Mouse (Mus musculus) leukemia stem cell, adult 10-12 weeks (primary cell): ENCODE measurements around the gene Moxd1. TPM values are rescaled to one million over a fixed set of nuclear protein-coding genes. Genes with fewer than 3 reads are reported as not detected.

ENCODE experiments used
- polyA plus RNA-seq: library from polyadenylated mRNA; stranded (reverse); fragments of >175 nt; gene quantifications from 2 replicates; pipeline ENCODE4 v1.2.3, GENCODE M21; 2012; ENCODE audit warnings: low replicate concordance

Gene Moxd1
- polyA plus RNA-seq: not detected in 2 replicates

DNA sequence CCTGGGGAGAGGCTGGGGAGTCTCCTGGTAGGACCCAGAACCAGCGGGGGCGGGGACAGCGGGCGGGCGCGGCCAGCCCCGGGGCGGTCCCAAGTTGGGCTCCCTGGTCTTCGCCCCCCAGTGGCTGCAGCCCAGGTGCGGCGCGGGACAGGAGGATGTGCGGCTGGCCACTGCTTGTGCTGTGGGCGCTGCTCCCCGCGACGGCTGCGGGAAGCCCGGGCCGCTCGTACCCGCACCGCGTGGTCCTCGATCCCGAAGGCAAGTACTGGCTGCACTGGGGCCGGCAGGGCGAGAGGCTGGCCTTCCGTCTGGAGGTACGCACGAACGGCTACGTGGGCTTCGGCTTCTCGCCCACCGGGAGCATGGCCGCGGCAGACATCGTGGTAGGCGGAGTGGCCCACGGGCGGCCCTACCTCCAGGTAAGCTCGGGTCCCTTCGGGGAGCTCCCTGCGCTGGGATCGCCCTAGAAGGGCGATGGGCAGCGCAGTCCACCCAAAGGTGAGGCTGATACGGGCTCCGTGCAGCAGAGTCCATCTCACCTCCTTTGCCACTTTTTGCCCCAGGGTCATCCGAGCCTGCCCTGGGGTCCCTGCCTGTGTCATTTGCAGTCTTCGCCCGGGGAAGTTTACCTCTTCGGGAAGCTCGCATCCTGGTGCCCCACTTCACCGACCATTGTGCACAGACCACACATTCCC is at the start of gene Moxd1:
TSS of gene Moxd1 (plus strand) at position 69 of the 695 bp plus-strand sequence.

Other genes with a start within 250 kb of the Moxd1 start
- not detected in 2 replicates for gene Taar6, start 237.9 kb upstream of the Moxd1 start, polyA plus RNA-seq
- gene Taar7a, start 230.0 kb upstream of the Moxd1 start, polyA plus RNA-seq: not detected in 2 replicates
- not detected in 2 replicates for gene Taar7b, start 223.6 kb upstream of the Moxd1 start, polyA plus RNA-seq
- gene Taar7d, start 196.3 kb upstream of the Moxd1 start, polyA plus RNA-seq: not detected in 2 replicates
- gene Taar7e, start 185.9 kb upstream of the Moxd1 start, polyA plus RNA-seq: not detected in 2 replicates
- not detected in 2 replicates for gene Taar7f, start 174.0 kb upstream of the Moxd1 start, polyA plus RNA-seq
- not detected in 2 replicates for gene Taar8a, start 147.0 kb upstream of the Moxd1 start, polyA plus RNA-seq
- not detected in 2 replicates for gene Taar8b, start 131.2 kb upstream of the Moxd1 start, polyA plus RNA-seq
- not detected in 2 replicates for gene Taar8c, start 121.6 kb upstream of the Moxd1 start, polyA plus RNA-seq
- not detected in 2 replicates for gene Taar9, start 114.0 kb upstream of the Moxd1 start, polyA plus RNA-seq
- 56.3 and 130 TPM in 2 replicates for gene Stx7, start 74.2 kb upstream of the Moxd1 start, polyA plus RNA-seq